Mouse (Mus musculus): Measurements from ENCODE around the gene Pbx1. TPM values are rescaled to one million over a fixed set of nuclear protein-coding genes. Genes with fewer than 3 reads are reported as not detected.
A peak's percentile ranks its signal among the peaks of the same experiment; 100 is the strongest.

Pbx1 gene
- total RNA-seq, 2 experiments from 2014 or later: 120 to 123 TPM

- no peak overlapping the region for H3K27ac ChIP-seq
- no peak for TF ChIP-seq CTCF (conservative IDR thresholded peaks at IDR 0.05)
- DNase-seq (ENCODE audit: low spot score in 2 of 2): no peak
- no peak overlapping the region for H3K4me3 ChIP-seq
These were observed 112.4 kb downstream of the Pbx1 start for GRCm38 (mm10) chr1:168319695-168320094.

GRCm38 (mm10) chr1:168318899-168319469 lies 113.1 kb downstream of the Pbx1 start:
- no peak for TF ChIP-seq CTCF (conservative IDR thresholded peaks at IDR 0.05)
- Histone ChIP-seq H3K27ac (peak overlapping the region; percentile 23; the same call in 1 of the 2 replicates), H3K4me3 (no peak overlapping the region)
- DNase-seq (ENCODE audit: low spot score in 2 of 2): no peak

GRCm38 (mm10) chr1:168313772-168314171 lies 118.3 kb downstream of the Pbx1 start:
- DNase-seq (ENCODE audit: low spot score in 2 of 2): no peak
- no peak for TF ChIP-seq CTCF (conservative IDR thresholded peaks at IDR 0.05)
- Histone ChIP-seq H3K4me3 (no peak overlapping the region), H3K27ac (no peak overlapping the region)

- Histone ChIP-seq H3K4me3 (no peak overlapping the region), H3K27ac (no peak overlapping the region)
- no peak for DNase-seq (ENCODE audit: low spot score in 2 of 2)
- TF ChIP-seq CTCF (conservative IDR thresholded peaks at IDR 0.05): no peak
These were observed 119.2 kb downstream of the Pbx1 start for GRCm38 (mm10) chr1:168312710-168313447.

- DNase-seq (ENCODE audit: low spot score in 2 of 2): peak in 1 of 2 experiments; percentile 44
- Histone ChIP-seq H3K27ac (peak overlapping the region; percentile 69), H3K4me3 (no peak overlapping the region)
- TF ChIP-seq CTCF (conservative IDR thresholded peaks at IDR 0.05): no peak
These were observed 123.0 kb downstream of the Pbx1 start for GRCm38 (mm10) chr1:168309101-168309521.

GRCm38 (mm10) chr1:168307275-168308182 lies 124.5 kb downstream of the Pbx1 start:
- TF ChIP-seq CTCF (conservative IDR thresholded peaks at IDR 0.05): no peak
- Histone ChIP-seq H3K4me3 (no peak overlapping the region), H3K27ac (peak overlapping the region; percentile 43; the same call in 1 of the 2 replicates)
- no peak for DNase-seq (ENCODE audit: low spot score in 2 of 2)

- DNase-seq (ENCODE audit: low spot score in 2 of 2): no peak
- TF ChIP-seq CTCF (conservative IDR thresholded peaks at IDR 0.05): no peak
- Histone ChIP-seq H3K27ac (peak overlapping the region; percentile 54), H3K4me3 (peak overlapping the region; percentile 29)
These were observed 131.6 kb downstream of the Pbx1 start for GRCm38 (mm10) chr1:168300505-168300904.

GRCm38 (mm10) chr1:168299928-168300365 lies 132.1 kb downstream of the Pbx1 start:
- TF ChIP-seq CTCF (conservative IDR thresholded peaks at IDR 0.05): no peak
- DNase-seq (ENCODE audit: low spot score in 2 of 2): no peak
- Histone ChIP-seq H3K27ac (peak overlapping the region; percentile 54), H3K4me3 (peak overlapping the region; percentile 29)

- no peak for DNase-seq (ENCODE audit: low spot score in 2 of 2)
- H3K4me3 ChIP-seq: no peak overlapping the region
- no peak overlapping the region for H3K27ac ChIP-seq
- no peak for TF ChIP-seq CTCF (conservative IDR thresholded peaks at IDR 0.05)
These were observed 132.9 kb downstream of the Pbx1 start for GRCm38 (mm10) chr1:168299181-168299580.

- H3K4me3 ChIP-seq: no peak overlapping the region
- DNase-seq (ENCODE audit: low spot score in 2 of 2): no peak
- TF ChIP-seq CTCF (conservative IDR thresholded peaks at IDR 0.05): no peak
- H3K27ac ChIP-seq: no peak overlapping the region
These were observed 135.8 kb downstream of the Pbx1 start for GRCm38 (mm10) chr1:168296290-168296689.

- H3K4me3 ChIP-seq: no peak overlapping the region
- H3K27ac ChIP-seq: no peak overlapping the region
- no peak for TF ChIP-seq CTCF (conservative IDR thresholded peaks at IDR 0.05)
- DNase-seq (ENCODE audit: low spot score in 2 of 2): no peak
These were observed 136.3 kb downstream of the Pbx1 start for GRCm38 (mm10) chr1:168295782-168296181.

- no peak for DNase-seq (ENCODE audit: low spot score in 2 of 2)
- TF ChIP-seq CTCF (conservative IDR thresholded peaks at IDR 0.05): no peak
- Histone ChIP-seq H3K27ac (no peak overlapping the region), H3K4me3 (no peak overlapping the region)
These were observed 138.4 kb downstream of the Pbx1 start for GRCm38 (mm10) chr1:168293673-168294072.

GRCm38 (mm10) chr1:168292106-168292505 lies 140.0 kb downstream of the Pbx1 start:
- Histone ChIP-seq H3K27ac (0 out of 2 replicates have a peak overlapping the region, but pooled peaks have one; percentile 2), H3K4me3 (no peak overlapping the region)
- TF ChIP-seq CTCF (conservative IDR thresholded peaks at IDR 0.05): no peak
- DNase-seq (ENCODE audit: low spot score in 2 of 2): no peak
